Mouse (Mus musculus) kidney, embryonic 16.5 days (tissue): Measurements from ENCODE around the gene Ssr1. TPM values are rescaled to one million over a fixed set of nuclear protein-coding genes. Genes with fewer than 3 reads are reported as not detected.

Experiments
- ATAC-seq: fragments of 200-750 bp; cut with Nextera tagmentation; 2 replicates; pipeline ENCODE4 v1.8.0; 2017; ENCODE audit warnings: moderate TSS enrichment; ENCODE audit not compliant: low FRiP score, low TSS enrichment
- H3K27ac ChIP-seq: fragments of 300-500 bp; sonication (generic); 2 replicates; pipeline ENCODE4 v1.5.1; 2014; ENCODE audit warnings: low read length
- H3K27me3 ChIP-seq: fragments of 300-500 bp; sonication (generic); 2 replicates; pipeline ENCODE4 v1.6.1; 2014; ENCODE audit warnings: low read length, control low read depth, mixed read lengths; ENCODE audit not compliant: insufficient read depth
- H3K36me3 ChIP-seq: fragments of 300-500 bp; sonication (generic); 2 replicates; pipeline ENCODE4 v1.6.1; 2014; ENCODE audit warnings: low read length, control low read depth, mixed read lengths; ENCODE audit not compliant: insufficient read depth
- H3K4me1 ChIP-seq: fragments of 300-500 bp; sonication (generic); 2 replicates; pipeline ENCODE4 v1.6.1; 2014; ENCODE audit warnings: low read length, control low read depth, mixed read lengths; ENCODE audit not compliant: insufficient read depth
- H3K4me2 ChIP-seq: fragments of 300-500 bp; sonication (generic); replicated peaks from 2 replicates; pipeline ENCODE4 v1.6.1; 2014; ENCODE audit warnings: low read depth, low read length
- H3K4me3 ChIP-seq: fragments of 300-500 bp; sonication (generic); 2 replicates; pipeline ENCODE4 v1.5.1; 2014; ENCODE audit warnings: mild to moderate bottlenecking, low read length
- H3K9ac ChIP-seq: fragments of 300-500 bp; sonication (generic); replicated peaks from 2 replicates; pipeline ENCODE4 v1.6.1; 2014; ENCODE audit warnings: low read length
- H3K9me3 ChIP-seq: fragments of 300-500 bp; sonication (generic); 2 replicates; pipeline ENCODE4 v1.6.1; 2016; ENCODE audit warnings: low read length, control low read depth
- WGBS: fragments of 180-500 bp; shearing (Covaris S2); extraction: QIAGEN DNeasy Blood & Tissue Kit; methylation state at CpG from one replicate; pipeline ENCODE4 v1.1.7; 2014; 5-methylcytosine and 5-hydroxymethylcytosine counted together
- polyA plus RNA-seq: library from polyadenylated mRNA; unstranded; fragments of >200 nt; fragmentation: Nextera tagmentation; extraction: Ambion mirVana; gene quantifications from 2 replicates; pipeline ENCODE4 v1.2.1, GENCODE M21; 2015

Gene Ssr1
- polyA plus RNA-seq, 1 experiment from 2014 or later: 130 TPM

DNA sequence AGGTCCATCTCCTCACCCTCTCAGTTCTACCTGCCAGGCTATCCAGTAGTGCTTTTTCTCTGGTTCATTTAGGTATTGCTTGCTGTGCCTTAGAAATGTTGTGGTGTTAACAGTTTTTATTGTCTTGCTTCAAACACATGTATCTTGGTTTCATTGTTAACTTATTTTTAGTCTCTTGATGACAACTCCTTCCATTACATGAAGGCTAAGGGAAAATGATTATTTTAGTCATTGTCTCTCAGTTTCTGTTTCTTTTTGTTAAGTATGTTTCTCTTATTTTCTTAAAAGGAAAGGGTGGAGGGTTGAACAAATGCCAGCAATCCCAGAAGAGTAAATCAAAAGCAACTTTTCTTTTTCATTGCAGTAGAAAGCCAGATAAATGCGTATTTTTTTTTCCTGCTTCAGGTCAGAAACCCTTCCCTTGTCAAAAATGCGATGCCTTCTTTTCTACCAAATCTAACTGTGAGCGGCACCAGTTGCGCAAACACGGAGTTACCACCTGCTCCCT, 52.8 kb downstream of the Ssr1 start:
- peaks cover 35% of the 10 kb centered on the region for H3K4me1 ChIP-seq
- no peak overlapping the region for H3K9ac ChIP-seq
- 76% methylated on average over 5 of the region's 5 CpGs for WGBS
- no peaks in the 10 kb centered on the region for H3K27me3 ChIP-seq
- H3K9me3 ChIP-seq: no peaks in the 10 kb centered on the region
- peak overlapping the region; percentile 88; the same call in 1 of the 2 replicates for H3K27ac ChIP-seq
- H3K36me3 ChIP-seq: peaks cover 12% of the 10 kb centered on the region; the same call in 1 of the 2 replicates
- no peak overlapping the region for H3K4me2 ChIP-seq
- H3K4me3 ChIP-seq: no peak overlapping the region
- ATAC-seq: no peak

DNA sequence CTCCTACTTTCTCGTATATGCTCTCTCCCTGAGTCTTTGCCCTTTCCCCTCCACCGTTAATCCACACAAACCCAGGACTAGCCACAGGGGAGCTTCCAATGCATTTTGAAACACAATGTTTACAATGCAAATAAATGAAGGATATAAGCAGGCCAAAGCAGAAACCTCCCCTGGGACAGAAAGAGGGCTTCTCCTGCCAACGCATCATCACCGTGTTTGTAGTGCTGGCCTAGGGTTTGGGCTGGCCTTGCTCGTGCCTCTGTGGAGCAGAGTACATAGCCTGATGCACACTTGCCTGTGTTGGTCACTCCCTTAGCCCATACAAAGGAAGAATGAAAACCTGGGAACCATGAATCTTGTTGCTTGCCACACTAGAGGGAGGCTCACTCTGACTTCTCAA, 53.4 kb downstream of the Ssr1 start:
- 66% methylated on average over 5 of the region's 5 CpGs for WGBS
- peaks cover 35% of the 10 kb centered on the region for H3K4me1 ChIP-seq
- no peaks in the 10 kb centered on the region for H3K27me3 ChIP-seq
- no peak overlapping the region for H3K4me2 ChIP-seq
- H3K9me3 ChIP-seq: no peaks in the 10 kb centered on the region
- peak overlapping the region; percentile 64; the same call in 1 of the 2 replicates for H3K27ac ChIP-seq
- H3K36me3 ChIP-seq: peaks cover 17% of the 10 kb centered on the region
- ATAC-seq: no peak
- H3K4me3 ChIP-seq: no peak overlapping the region
- no peak overlapping the region for H3K9ac ChIP-seq

DNA sequence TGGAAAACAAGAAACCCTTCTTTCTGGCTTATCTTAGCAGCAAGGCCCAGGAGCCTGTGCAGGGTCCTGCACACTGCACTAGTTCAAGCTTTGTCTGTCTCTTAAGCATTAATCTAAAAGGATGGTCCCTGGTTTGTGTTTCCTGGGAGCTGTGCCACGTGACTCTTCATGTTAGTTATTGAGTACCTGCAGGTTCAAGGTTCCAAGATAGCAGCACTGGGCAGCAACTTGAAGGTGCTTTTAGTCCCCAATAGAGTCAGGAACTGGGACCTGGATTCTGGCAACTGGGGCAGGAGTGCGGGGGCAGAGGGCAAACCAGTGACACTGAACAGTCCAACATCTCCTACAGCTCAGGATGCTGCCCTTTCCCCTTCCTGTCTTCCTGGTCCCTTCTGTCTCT, 53.9 kb downstream of the Ssr1 start:
- Histone ChIP-seq H3K27me3 (no peaks in the 10 kb centered on the region), H3K4me3 (no peak overlapping the region), H3K9me3 (no peaks in the 10 kb centered on the region), H3K9ac (no peak overlapping the region), H3K27ac (peak overlapping the region; percentile 64; the same call in 1 of the 2 replicates), H3K4me1 (peaks cover 35% of the 10 kb centered on the region), H3K4me2 (no peak overlapping the region), H3K36me3 (peaks cover 20% of the 10 kb centered on the region)
- ATAC-seq: peak; percentile 17; the same call in 1 of the 2 replicates
- 78% methylated on average over 2 of the region's 2 CpGs for WGBS

DNA sequence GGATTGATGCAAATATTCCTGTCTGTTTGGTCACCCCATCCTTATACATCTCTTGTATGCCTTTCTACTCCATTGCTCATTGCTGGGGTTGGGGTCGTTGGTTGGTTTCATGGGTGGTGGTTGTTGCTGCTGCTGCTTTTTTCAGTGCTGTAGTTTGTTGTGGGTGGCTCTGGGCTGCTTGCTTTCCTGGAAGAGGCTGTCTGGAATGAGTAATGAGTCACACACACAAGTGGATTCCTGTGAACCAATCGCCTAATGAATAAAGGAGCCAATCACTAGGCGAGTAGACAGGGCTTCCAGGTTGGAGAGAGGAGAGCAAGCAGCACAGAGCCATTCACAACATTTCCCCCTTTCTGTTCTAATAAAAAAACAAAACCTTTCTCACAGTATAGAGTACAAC, 57.7 kb downstream of the Ssr1 start:
- 79% methylated on average over 3 of the region's 3 CpGs for WGBS
- Histone ChIP-seq H3K9me3 (no peaks in the 10 kb centered on the region), H3K27me3 (no peaks in the 10 kb centered on the region), H3K9ac (no peak overlapping the region), H3K4me2 (no peak overlapping the region), H3K36me3 (peaks cover 42% of the 10 kb centered on the region), H3K4me1 (peaks cover 10% of the 10 kb centered on the region), H3K27ac (no peak overlapping the region), H3K4me3 (no peak overlapping the region)
- ATAC-seq: no peak

DNA sequence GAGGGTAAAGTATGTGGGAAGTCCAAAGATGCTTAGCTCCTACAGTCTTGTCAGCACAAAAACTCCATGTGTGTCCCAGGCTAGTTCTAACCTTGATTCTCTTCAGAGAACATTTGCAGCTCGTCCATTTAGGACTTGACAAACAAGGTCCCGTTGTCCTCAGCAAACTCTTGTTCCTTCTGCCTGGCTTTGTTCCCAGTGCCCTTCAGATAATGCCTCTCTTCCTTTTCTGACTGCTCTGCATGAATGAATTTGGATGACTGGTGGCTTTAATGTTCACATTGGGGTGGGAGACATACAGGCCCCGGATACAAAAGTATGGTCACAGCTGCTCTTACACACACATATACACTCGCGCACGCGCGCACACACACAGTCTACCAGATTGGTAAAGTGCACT, 59.1 kb downstream of the Ssr1 start:
- H3K27me3 ChIP-seq: no peaks in the 10 kb centered on the region
- peaks cover 57% of the 10 kb centered on the region for H3K36me3 ChIP-seq
- no peak overlapping the region for H3K4me3 ChIP-seq
- 83% methylated on average over 8 of the region's 8 CpGs for WGBS
- peaks cover 8% of the 10 kb centered on the region for H3K4me1 ChIP-seq
- H3K27ac ChIP-seq: no peak overlapping the region
- no peaks in the 10 kb centered on the region for H3K9me3 ChIP-seq
- no peak overlapping the region for H3K9ac ChIP-seq
- H3K4me2 ChIP-seq: no peak overlapping the region
- ATAC-seq: no peak

DNA sequence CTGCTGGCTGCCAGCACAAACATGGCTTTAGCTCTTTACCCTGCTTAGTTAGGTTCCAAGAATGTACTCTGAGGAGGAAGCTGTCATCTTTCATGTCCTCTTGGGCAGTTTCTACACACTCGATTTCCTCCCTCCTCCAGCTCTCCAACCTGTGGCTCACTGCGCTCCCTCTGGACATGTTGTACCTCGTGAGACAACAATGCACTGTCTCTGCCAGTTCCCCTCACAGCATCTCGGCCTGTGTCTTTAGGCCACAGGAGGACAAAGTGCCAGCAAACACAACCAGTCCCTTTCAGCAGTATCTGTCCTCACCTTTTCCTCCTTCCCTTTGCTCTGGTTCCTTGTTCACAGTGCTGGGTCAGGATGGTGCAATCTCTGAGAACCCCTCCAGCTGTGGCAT, 59.9 kb downstream of the Ssr1 start:
- Histone ChIP-seq H3K4me1 (peaks cover 8% of the 10 kb centered on the region), H3K27ac (no peak overlapping the region), H3K4me2 (no peak overlapping the region), H3K9me3 (no peaks in the 10 kb centered on the region), H3K36me3 (peaks cover 65% of the 10 kb centered on the region), H3K9ac (no peak overlapping the region), H3K4me3 (no peak overlapping the region), H3K27me3 (no peaks in the 10 kb centered on the region)
- WGBS: 79% methylated on average over 4 of the region's 4 CpGs
- ATAC-seq: no peak

DNA sequence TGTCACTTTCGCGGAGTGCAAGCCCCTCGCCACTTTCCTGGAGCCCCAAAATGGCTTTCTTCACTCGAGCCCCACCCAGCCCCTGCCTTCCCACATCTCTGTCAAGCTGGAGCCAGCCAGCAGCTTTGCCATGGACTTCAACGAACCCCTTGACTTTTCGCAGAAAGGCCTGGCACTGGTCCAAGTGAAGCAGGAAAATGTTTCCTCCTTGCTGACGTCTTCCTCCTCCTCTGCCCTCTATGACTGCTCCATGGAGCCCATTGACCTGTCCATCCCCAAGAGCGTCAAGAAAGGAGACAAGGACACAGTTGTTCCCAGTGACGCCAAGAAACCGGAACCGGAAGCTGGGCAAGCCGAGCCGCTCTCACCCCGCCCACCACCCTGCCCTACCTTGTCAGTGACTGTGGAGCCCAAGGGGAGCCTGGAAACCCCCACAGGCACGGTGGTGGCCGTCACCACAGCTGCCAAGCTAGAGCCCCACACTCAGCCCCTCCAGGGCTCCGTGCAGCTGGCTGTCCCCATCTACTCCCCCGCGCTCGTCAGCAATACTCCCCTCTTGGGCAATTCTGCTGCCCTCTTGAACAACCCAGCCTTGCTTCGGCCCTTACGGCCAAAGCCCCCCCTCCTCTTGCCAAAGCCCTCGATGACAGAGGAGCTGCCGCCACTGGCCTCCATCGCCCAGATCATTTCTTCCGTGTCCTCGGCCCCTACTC, 62.7 kb downstream of the Ssr1 start:
- H3K4me2 ChIP-seq: no peak overlapping the region
- peaks cover 8% of the 10 kb centered on the region for H3K4me1 ChIP-seq
- no peak overlapping the region for H3K9ac ChIP-seq
- no peak overlapping the region for H3K4me3 ChIP-seq
- ATAC-seq: peak; percentile 49; the same call in 1 of the 2 replicates
- no peaks in the 10 kb centered on the region for H3K27me3 ChIP-seq
- H3K27ac ChIP-seq: no peak overlapping the region
- no peaks in the 10 kb centered on the region for H3K9me3 ChIP-seq
- 58% methylated on average over 24 of the region's 27 CpGs for WGBS
- peaks cover 69% of the 10 kb centered on the region for H3K36me3 ChIP-seq

DNA sequence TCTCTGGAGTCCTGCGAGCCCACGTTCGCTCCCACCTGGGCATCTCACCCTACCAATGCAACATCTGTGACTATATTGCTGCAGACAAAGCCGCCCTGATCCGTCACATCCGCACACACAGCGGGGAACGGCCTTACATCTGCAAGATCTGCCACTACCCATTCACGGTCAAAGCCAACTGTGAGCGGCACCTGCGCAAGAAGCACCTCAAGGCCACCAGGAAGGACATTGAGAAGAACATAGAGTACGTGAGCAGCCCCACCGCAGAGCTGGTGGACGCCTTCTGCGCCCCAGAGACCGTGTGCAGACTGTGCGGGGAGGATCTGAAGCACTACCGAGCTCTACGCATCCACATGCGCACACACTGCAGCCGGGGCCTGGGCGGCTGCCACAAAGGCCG, 63.4 kb downstream of the Ssr1 start:
- no peak overlapping the region for H3K27ac ChIP-seq
- H3K4me3 ChIP-seq: no peak overlapping the region
- 0 out of 2 replicates have a peak, but pooled peaks have one; percentile 11 for ATAC-seq
- WGBS: 96% methylated on average over 23 of the region's 23 CpGs
- H3K27me3 ChIP-seq: no peaks in the 10 kb centered on the region
- H3K4me1 ChIP-seq: peaks cover 8% of the 10 kb centered on the region
- no peak overlapping the region for H3K4me2 ChIP-seq
- H3K9ac ChIP-seq: no peak overlapping the region
- peaks cover 62% of the 10 kb centered on the region for H3K36me3 ChIP-seq
- H3K9me3 ChIP-seq: no peaks in the 10 kb centered on the region

DNA sequence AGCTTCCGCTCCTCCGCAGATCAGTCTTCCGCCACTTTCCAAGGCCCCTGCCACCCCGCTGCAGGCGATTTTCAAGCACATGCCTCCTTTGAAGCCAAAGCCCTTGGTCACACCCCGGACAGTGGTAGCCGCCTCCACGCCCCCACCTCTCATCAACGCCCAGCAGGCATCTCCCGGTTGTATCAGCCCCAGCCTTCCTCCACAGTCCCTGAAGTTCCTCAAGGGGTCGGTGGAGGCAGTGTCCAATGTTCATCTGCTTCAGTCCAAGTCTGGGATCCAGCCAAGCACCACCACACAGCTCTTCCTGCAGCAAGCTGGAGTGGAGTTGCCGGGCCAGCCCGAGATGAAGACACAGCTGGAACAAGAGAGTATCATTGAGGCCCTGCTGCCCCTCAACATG, 63.9 kb downstream of the Ssr1 start:
- 89% methylated on average over 13 of the region's 13 CpGs for WGBS
- ATAC-seq: no peak
- peaks cover 8% of the 10 kb centered on the region for H3K4me1 ChIP-seq
- H3K9ac ChIP-seq: no peak overlapping the region
- H3K36me3 ChIP-seq: peaks cover 59% of the 10 kb centered on the region
- H3K4me2 ChIP-seq: no peak overlapping the region
- H3K4me3 ChIP-seq: no peak overlapping the region
- no peak overlapping the region for H3K27ac ChIP-seq
- H3K9me3 ChIP-seq: no peaks in the 10 kb centered on the region
- H3K27me3 ChIP-seq: no peaks in the 10 kb centered on the region

DNA sequence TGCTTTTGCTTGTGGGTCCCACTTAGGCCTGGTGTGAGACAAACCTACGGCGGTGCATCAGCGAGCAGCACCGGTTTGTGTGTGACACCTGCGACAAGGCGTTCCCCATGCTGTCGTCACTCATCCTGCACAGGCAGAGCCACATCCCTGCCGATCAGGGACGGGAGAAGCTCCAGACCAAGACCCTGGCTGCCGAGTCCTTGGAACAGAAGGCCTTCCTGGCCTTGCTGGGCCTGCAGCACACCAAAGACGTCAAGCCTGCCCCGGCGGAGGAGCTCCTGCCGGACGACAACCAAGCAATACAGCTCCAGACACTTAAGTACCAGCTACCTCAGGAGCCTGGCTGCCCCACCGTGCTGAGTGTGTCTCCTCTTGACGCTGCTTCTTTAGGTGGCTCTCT, 64.5 kb downstream of the Ssr1 start:
- Histone ChIP-seq H3K36me3 (peaks cover 57% of the 10 kb centered on the region), H3K9me3 (no peaks in the 10 kb centered on the region), H3K27ac (no peak overlapping the region), H3K9ac (no peak overlapping the region), H3K4me1 (peaks cover 8% of the 10 kb centered on the region), H3K4me2 (no peak overlapping the region), H3K27me3 (no peaks in the 10 kb centered on the region), H3K4me3 (no peak overlapping the region)
- no peak for ATAC-seq
- 88% methylated on average over 17 of the region's 17 CpGs for WGBS
